ENCODE assay signal across 8 mouse cellular contexts in the genomic region with DNA sequence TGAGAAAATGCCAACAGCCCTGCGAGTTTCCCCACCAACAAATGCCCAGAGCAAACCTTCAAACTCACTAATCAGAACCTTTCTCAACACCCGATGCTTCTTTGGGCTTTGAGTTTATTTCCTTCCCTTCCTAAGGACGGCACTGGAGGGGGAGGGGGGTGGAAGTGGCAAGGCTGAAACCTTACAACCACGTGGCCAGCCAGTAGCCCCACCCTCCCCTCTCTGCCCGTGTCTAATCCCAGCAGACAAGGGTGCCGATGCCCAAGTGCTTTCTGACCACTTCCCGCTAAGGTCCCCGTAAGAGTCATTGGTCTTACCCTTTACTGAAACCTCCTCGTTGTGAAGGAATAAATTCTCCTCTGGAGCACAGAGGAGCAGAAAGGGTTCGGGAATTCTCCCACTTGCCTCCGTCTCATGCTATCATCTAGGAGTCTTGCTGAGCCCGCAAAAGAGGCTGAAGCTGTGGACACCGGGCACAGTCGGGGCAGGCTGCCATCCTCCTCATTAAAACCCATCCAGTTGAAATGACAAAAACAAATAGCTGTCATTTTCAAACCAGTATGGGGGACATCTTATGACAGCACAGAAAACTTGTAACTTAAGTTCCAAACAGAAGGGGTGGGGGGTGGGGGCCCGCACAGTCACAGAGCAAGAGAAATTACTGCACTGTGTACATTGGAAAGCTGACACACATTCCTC. TPM values are rescaled to one million over a fixed set of nuclear protein-coding genes. Genes with fewer than 3 reads are reported as not detected.
DNase-seq lines count a peak whose midpoint lies in the region; ATAC-seq lines count a peak whose summit lies in the region.

No protein-coding gene starts in this region.

- H3K4me1 ChIP-seq in forebrain, embryonic 16.5 days (replicated peaks; ENCODE audit: control insufficient read depth, insufficient read depth, low read length) = peaks cover 51% of the 10 kb centered on the region
- peaks cover 59% of the 10 kb centered on the region for H3K4me1 ChIP-seq in hindbrain, embryonic 13.5 days (replicated peaks)
- peaks cover 42% of the 10 kb centered on the region for H3K4me1 ChIP-seq in limb, embryonic 15.5 days
- peaks cover 63% of the 10 kb centered on the region for H3K4me1 ChIP-seq in midbrain, embryonic 12.5 days

- peak overlapping the region; percentile 58 for H3K4me2 ChIP-seq in forebrain, embryonic 16.5 days (ENCODE audit: low read length)
- peak overlapping the region; percentile 52 for H3K4me2 ChIP-seq in hindbrain, embryonic 13.5 days
- H3K4me2 ChIP-seq in limb, embryonic 15.5 days = peak overlapping the region; percentile 36
- peak overlapping the region; percentile 46 for H3K4me2 ChIP-seq in midbrain, embryonic 12.5 days (replicated peaks)

- no peaks in the 10 kb centered on the region for H3K9me3 ChIP-seq in forebrain, embryonic 16.5 days (ENCODE audit: control insufficient read depth, low read length)
- no peaks in the 10 kb centered on the region for H3K9me3 ChIP-seq in hindbrain, embryonic 13.5 days
- no peaks in the 10 kb centered on the region for H3K9me3 ChIP-seq in limb, embryonic 15.5 days
- H3K9me3 ChIP-seq in midbrain, embryonic 12.5 days = no peaks in the 10 kb centered on the region

- peak overlapping the region; percentile 31 for H3K4me3 ChIP-seq in forebrain, embryonic 16.5 days (replicated peaks; ENCODE audit: low read length)
- H3K4me3 ChIP-seq in hindbrain, embryonic 13.5 days = peak overlapping the region; percentile 30
- H3K4me3 ChIP-seq in limb, embryonic 15.5 days = peak overlapping the region; percentile 23
- H3K4me3 ChIP-seq in midbrain, embryonic 12.5 days = peak overlapping the region; percentile 22

- H3K9ac ChIP-seq in forebrain, embryonic 16.5 days (replicated peaks; ENCODE audit: low read depth, low read length) = peak overlapping the region; percentile 42
- H3K9ac ChIP-seq in hindbrain, embryonic 13.5 days = peak overlapping the region; percentile 55; the same call in 1 of the 2 replicates
- H3K9ac ChIP-seq in limb, embryonic 15.5 days = no peak overlapping the region
- no peak overlapping the region for H3K9ac ChIP-seq in midbrain, embryonic 12.5 days (replicated peaks)

- peak; percentile 5 to 6 for DNase-seq in B cell, adult 2 months
- peak; percentile 32 to 40 for DNase-seq in adrenal gland, adult 18-20 months (ENCODE audit: low spot score in 2 of 2)
- no peak for DNase-seq in adipocyte (ENCODE audit: low spot score)
- no peak for DNase-seq in right cerebral cortex, postnatal 25 days

- no peaks in the 10 kb centered on the region for H3K27me3 ChIP-seq in forebrain, embryonic 16.5 days (replicated peaks; ENCODE audit: control insufficient read depth, insufficient read depth, low read length)
- H3K27me3 ChIP-seq in hindbrain, embryonic 13.5 days = no peaks in the 10 kb centered on the region
- no peaks in the 10 kb centered on the region for H3K27me3 ChIP-seq in limb, embryonic 15.5 days
- no peaks in the 10 kb centered on the region; the same call in 1 of the 2 replicates for H3K27me3 ChIP-seq in midbrain, embryonic 12.5 days

- WGBS in forebrain, embryonic 16.5 days = 7% methylated on average over 15 of the region's 15 CpGs
- 24% methylated on average over 15 of the region's 15 CpGs for WGBS in hindbrain, embryonic 13.5 days
- WGBS in limb, embryonic 15.5 days = 19% methylated on average over 15 of the region's 15 CpGs
- 13% methylated on average over 15 of the region's 15 CpGs for WGBS in midbrain, embryonic 12.5 days

- no peak overlapping the region for H3K27ac ChIP-seq in forebrain, embryonic 16.5 days (ENCODE audit: low read length)
- H3K27ac ChIP-seq in hindbrain, embryonic 13.5 days = no peak overlapping the region
- H3K27ac ChIP-seq in limb, embryonic 15.5 days = no peak overlapping the region
- no peak overlapping the region for H3K27ac ChIP-seq in midbrain, embryonic 12.5 days (replicated peaks)

- no peaks in the 10 kb centered on the region for H3K36me3 ChIP-seq in forebrain, embryonic 16.5 days (ENCODE audit: control insufficient read depth, insufficient read depth)
- no peaks in the 10 kb centered on the region for H3K36me3 ChIP-seq in hindbrain, embryonic 13.5 days
- no peaks in the 10 kb centered on the region for H3K36me3 ChIP-seq in limb, embryonic 15.5 days
- no peaks in the 10 kb centered on the region for H3K36me3 ChIP-seq in midbrain, embryonic 12.5 days

- ATAC-seq in forebrain, embryonic 16.5 days = peak; percentile 53
- no peak for ATAC-seq in hindbrain, embryonic 13.5 days (ENCODE audit: low FRiP score)
- no peak for ATAC-seq in limb, embryonic 15.5 days (ENCODE audit: insufficient number of reproducible peaks, low FRiP score, low TSS enrichment, low read depth)
- peak; percentile 57 for ATAC-seq in midbrain, embryonic 12.5 days (ENCODE audit: low FRiP score, low read depth)

RNA-seq across cellular contexts. Expression of a gene that starts 30.9 kb away (rescaled TPM):
- total RNA-seq in adrenal gland, adult 18-20 months (2021) = 10 to 100 TPM; 43.4 to 55.1 TPM
- 132 and 139 TPM in 2 replicates for polyA plus RNA-seq in forebrain, embryonic 16.5 days (2015; fragmentation: Nextera tagmentation; extraction: Ambion mirVana)
- 109 and 116 TPM in 2 replicates for polyA plus RNA-seq in hindbrain, embryonic 13.5 days (2015; fragmentation: Nextera tagmentation; extraction: Ambion mirVana)
- 69.0 and 84.6 TPM in 2 replicates for polyA plus RNA-seq in limb, embryonic 15.5 days (2015; fragmentation: Nextera tagmentation; extraction: Ambion mirVana)
- 149 and 152 TPM in 2 replicates for polyA plus RNA-seq in midbrain, embryonic 12.5 days (2016; fragmentation: Nextera tagmentation; extraction: Ambion mirVana)

Comparison
In these comparisons a context has a peak if more than half of its experiments do, and no peak if none do; other contexts are left out.
1. DNase-seq: peak in B cell, adult 2 months (2 of 2) and adrenal gland, adult 18-20 months (2 of 2); none in adipocyte (single experiment) and right cerebral cortex, postnatal 25 days (single experiment).
2. ATAC-seq: peak in forebrain, embryonic 16.5 days (single experiment) and midbrain, embryonic 12.5 days (single experiment); none in hindbrain, embryonic 13.5 days (single experiment) and limb, embryonic 15.5 days (single experiment).
3. H3K9ac ChIP-seq: peak in forebrain, embryonic 16.5 days (single experiment) and hindbrain, embryonic 13.5 days (single experiment); none in limb, embryonic 15.5 days (single experiment) and midbrain, embryonic 12.5 days (single experiment).
4. Peak in every context shown above with its lines, with median percentiles within 50 percentile points of each other: H3K4me2 ChIP-seq and H3K4me3 ChIP-seq.